Mouse (Mus musculus): ENCODE results near the gene Ifi47.

GRCm38 (mm10) chr11:49103047-49103693 is 26.8 kb downstream of the Ifi47 start:
- TF ChIP-seq POLR2A (IDR thresholded peaks at IDR 0.05; ENCODE audit: low read depth, low read length) (no peak), CTCF (IDR thresholded peaks at IDR 0.05; ENCODE audit: extremely low read depth, insufficient read depth, insufficient read length, insufficient replicate concordance) (peak; percentile 80; the same call in 1 of the 2 replicates)

Data from spleen, adult 2 months (tissue).